Mouse (Mus musculus): ENCODE measurements around the gene Eno3.

DNA sequence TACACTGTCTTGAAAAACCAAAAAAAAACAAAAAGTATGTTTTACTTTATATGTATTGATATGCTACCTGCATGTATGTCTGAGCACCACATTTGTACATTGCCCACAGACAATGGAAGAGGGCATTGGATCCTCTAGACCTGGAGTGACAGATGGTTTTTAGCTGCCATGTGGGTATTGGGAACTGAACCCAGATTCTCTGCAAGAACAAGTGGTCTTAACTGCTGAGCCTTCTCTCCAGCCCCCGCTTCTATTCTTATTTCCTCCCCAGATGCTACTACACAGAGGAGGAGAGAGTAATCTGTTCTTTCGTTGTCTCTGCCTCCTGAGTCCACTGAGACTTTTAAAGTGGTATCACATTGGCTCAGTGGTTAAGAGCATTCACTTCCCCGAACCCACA, 36.5 kb downstream of the Eno3 start:
- TF ChIP-seq POLR2A (IDR thresholded peaks at IDR 0.05; ENCODE audit: control insufficient read depth, low read depth, low read length), result no peak
- TF ChIP-seq CTCF (IDR thresholded peaks at IDR 0.05; ENCODE audit: control insufficient read depth, insufficient read depth, insufficient replicate concordance, low read depth, low read length), result no peak

Data from testis, adult 2 months (tissue).